Mouse (Mus musculus): ENCODE results near the gene AK157302.

DNA sequence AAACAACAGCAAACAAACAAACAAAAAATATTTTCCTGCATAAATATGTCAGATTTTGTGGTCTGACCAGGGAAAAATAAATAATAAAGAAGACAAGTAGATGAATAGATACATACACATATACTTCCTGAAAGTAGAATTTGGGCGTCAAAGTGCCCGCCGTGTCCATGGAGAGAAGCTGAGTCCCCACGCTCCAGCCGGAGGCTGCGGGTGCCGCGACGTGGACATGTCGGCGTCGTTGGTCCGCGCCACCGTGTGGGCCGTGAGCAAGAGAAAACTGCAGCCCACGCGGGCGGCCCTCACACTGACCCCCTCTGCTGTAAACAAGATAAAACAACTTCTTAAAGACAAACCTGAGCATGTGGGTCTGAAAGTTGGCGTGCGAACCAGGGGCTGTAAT, at the start of gene AK157302:
- no peak for TF ChIP-seq CTCF (IDR thresholded peaks at IDR 0.05; ENCODE audit: low read depth)
- no peak for TF ChIP-seq EP300 (optimal IDR thresholded peaks at IDR 0.05)
